8 mouse cellular contexts compared by ENCODE assay signal in the genomic region with DNA sequence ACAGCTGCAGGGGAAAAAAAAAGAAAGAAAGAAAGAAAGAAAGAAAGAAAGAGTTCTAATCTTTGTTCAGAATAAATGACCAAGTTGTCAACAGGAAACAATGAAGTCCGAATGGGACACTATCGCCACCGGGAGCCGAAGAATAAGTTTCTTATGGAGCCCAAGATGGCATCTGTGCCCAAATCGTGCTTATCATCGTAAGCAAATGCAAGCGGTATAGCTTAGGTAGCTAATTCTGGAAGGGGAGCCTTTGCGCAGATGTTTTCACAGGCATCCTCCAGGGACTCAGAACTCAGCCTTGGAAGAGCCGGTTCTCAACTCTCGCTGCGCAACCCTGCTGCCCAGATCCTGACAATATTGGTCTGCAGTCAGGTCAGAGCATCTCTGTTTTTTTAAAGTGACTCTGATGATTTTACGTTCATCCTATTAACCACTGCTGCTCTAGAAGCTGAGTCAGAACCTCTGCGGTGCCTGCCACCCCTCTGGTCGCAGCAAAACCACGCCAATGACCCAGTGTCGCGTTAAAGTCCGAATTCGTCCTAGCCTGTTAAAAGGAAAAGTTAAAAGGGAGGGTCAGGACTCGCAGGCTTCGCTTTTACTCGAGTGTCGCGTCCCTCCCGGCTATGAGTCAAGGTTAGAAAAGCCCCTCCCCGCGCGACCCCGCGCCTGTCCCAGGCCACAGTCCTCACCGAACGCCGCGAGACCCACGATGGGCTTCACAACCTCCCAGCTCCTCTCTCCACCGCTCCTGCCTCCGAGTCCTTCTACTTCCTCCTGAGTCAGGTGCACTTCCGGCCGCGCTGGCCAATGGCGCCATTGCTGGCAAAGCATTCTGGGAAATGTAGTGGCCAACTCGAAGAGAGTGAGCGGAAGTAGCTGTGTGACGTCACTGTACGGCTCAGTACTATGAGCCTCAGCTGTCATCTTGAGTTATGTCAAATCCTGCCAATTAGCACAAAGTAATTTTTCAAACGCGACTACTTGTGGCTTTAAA. TPM values are rescaled to one million over a fixed set of nuclear protein-coding genes. Genes with fewer than 3 reads are reported as not detected.
DNase-seq lines count a peak whose midpoint lies in the region; ATAC-seq and TF ChIP-seq lines count a peak whose summit lies in the region.

Gene Ttc1 (minus strand): TSS at position 776 of the 994 bp plus-strand sequence.

- in situ Hi-C loops in CH12.LX (cut with MboI; ENCODE audit: low pct_ligation_motif_present, low pct_unique_long_range_greater_than_20kb, low sequenced_read_pairs): no loop called here

- peak; percentile 98 for ATAC-seq in forebrain, embryonic 11.5 days (replicated peaks; ENCODE audit: low FRiP score)
- ATAC-seq in heart, embryonic 16.5 days (replicated peaks; ENCODE audit: extremely low read depth, insufficient read depth, low FRiP score): peak; percentile 99
- peak; percentile 99 for ATAC-seq in liver, embryonic 15.5 days (ENCODE audit: insufficient read depth)
- ATAC-seq in neural tube, embryonic 12.5 days (ENCODE audit: low FRiP score, low read depth): peak; percentile 100

- dilution Hi-C loops in CH12.LX (cut with MboI; ENCODE audit: extremely low pct_ligation_motif_present, extremely low pct_unique_long_range_greater_than_20kb, low sequenced_read_pairs): no loop called here

- DNase-seq in CH12.LX (ENCODE audit: extremely low read depth): peak; percentile 100
- peak; percentile 93 for DNase-seq in c-Kit-positive CD71-positive TER-119-negative erythroid progenitor cells, embryonic 14.5 days (ENCODE audit: low read depth)
- DNase-seq in forebrain, embryonic 11.5 days (ENCODE audit: low spot score): peak; percentile 95
- peak; percentile 98 to 99 for DNase-seq in kidney, postnatal 36 days
- DNase-seq in telencephalon, adult 2 months (ENCODE audit: low read depth, low spot score): peak; percentile 98

- peaks cover 24 to 28% of the 10 kb centered on the region in 2 experiments for H3K36me3 ChIP-seq in CH12.LX (replicated peaks in 1 of 2; ENCODE audit: control insufficient read depth in 1 of 2, insufficient read depth in 1 of 2, low read length in 1 of 2)
- H3K36me3 ChIP-seq in forebrain, embryonic 11.5 days (ENCODE audit: control insufficient read depth, insufficient read depth, low read length): peaks cover 3% of the 10 kb centered on the region; the same call in 1 of the 2 replicates
- H3K36me3 ChIP-seq in heart, embryonic 16.5 days (ENCODE audit: control insufficient read depth, insufficient read depth): peaks cover 16% of the 10 kb centered on the region
- H3K36me3 ChIP-seq in liver, embryonic 15.5 days (replicated peaks): peaks cover 28% of the 10 kb centered on the region
- H3K36me3 ChIP-seq in neural tube, embryonic 12.5 days: peaks cover 25% of the 10 kb centered on the region

- H3K9ac ChIP-seq in CH12.LX (ENCODE audit: insufficient read depth, low read depth): peak within 1 kb of the TSS; percentile 70
- peak within 1 kb of the TSS; percentile 73 for H3K9ac ChIP-seq in forebrain, embryonic 11.5 days (ENCODE audit: low read length)
- H3K9ac ChIP-seq in heart, embryonic 16.5 days (ENCODE audit: low read length): peak within 1 kb of the TSS; percentile 84
- peak within 1 kb of the TSS; percentile 82 for H3K9ac ChIP-seq in liver, embryonic 15.5 days
- H3K9ac ChIP-seq in neural tube, embryonic 12.5 days: peak within 1 kb of the TSS; percentile 75

- no peaks in the 10 kb centered on the region for H3K9me3 ChIP-seq in CH12.LX (replicated peaks; ENCODE audit: low read length)
- no peaks in the 10 kb centered on the region for H3K9me3 ChIP-seq in forebrain, embryonic 11.5 days (ENCODE audit: control insufficient read depth, low read length)
- no peaks in the 10 kb centered on the region for H3K9me3 ChIP-seq in heart, embryonic 16.5 days (replicated peaks; ENCODE audit: control insufficient read depth, low read length)
- H3K9me3 ChIP-seq in liver, embryonic 15.5 days (replicated peaks): no peaks in the 10 kb centered on the region
- no peaks in the 10 kb centered on the region for H3K9me3 ChIP-seq in neural tube, embryonic 12.5 days

- peak within 1 kb of the TSS; percentile 18 for H3K27ac ChIP-seq in CH12.LX (ENCODE audit: insufficient read depth, low read depth)
- no peak within 1 kb of the TSS for H3K27ac ChIP-seq in forebrain, embryonic 11.5 days (ENCODE audit: low read depth, low read length)
- H3K27ac ChIP-seq in heart, embryonic 16.5 days (ENCODE audit: low read length): peak within 1 kb of the TSS; percentile 74
- peak within 1 kb of the TSS; percentile 65 for H3K27ac ChIP-seq in liver, embryonic 15.5 days (replicated peaks)
- H3K27ac ChIP-seq in neural tube, embryonic 12.5 days: no peak within 1 kb of the TSS

- H3K27me3 ChIP-seq in CH12.LX (replicated peaks): peaks cover 3% of the 10 kb centered on the region
- H3K27me3 ChIP-seq in forebrain, embryonic 11.5 days (ENCODE audit: control insufficient read depth, insufficient read depth, low read length): no peaks in the 10 kb centered on the region
- no peaks in the 10 kb centered on the region for H3K27me3 ChIP-seq in heart, embryonic 16.5 days (ENCODE audit: control insufficient read depth, insufficient read depth, low read length)
- H3K27me3 ChIP-seq in liver, embryonic 15.5 days: no peaks in the 10 kb centered on the region
- H3K27me3 ChIP-seq in neural tube, embryonic 12.5 days (replicated peaks): no peaks in the 10 kb centered on the region

- no peak for TF ChIP-seq CTCF in CH12.LX (conservative IDR thresholded peaks at IDR 0.05 in 1 of 2, IDR thresholded peaks at IDR 0.05 in 1 of 2; ENCODE audit: low read depth in 2 of 2, low read length in 2 of 2)

- 4% methylated on average over 46 of the region's 47 CpGs for WGBS in forebrain, embryonic 11.5 days
- 2% methylated on average over 47 of the region's 47 CpGs for WGBS in heart, embryonic 16.5 days
- 2% methylated on average over 47 of the region's 47 CpGs for WGBS in liver, embryonic 15.5 days (ENCODE audit: insufficient replicate concordance)
- 4% methylated on average over 47 of the region's 47 CpGs for WGBS in neural tube, embryonic 12.5 days

- peaks cover 24% of the 10 kb centered on the region for H3K79me2 ChIP-seq in CH12.LX (replicated peaks; ENCODE audit: control insufficient read depth, extremely low read depth, insufficient read depth, poor library complexity, severe bottlenecking)

- H3K4me3 ChIP-seq in CH12.LX (replicated peaks in 1 of 3; ENCODE audit: low read depth in 2 of 3, low read length in 2 of 3, poor library complexity in 1 of 3): peak within 1 kb of the TSS; percentile 66 to 86 (median 76)
- H3K4me3 ChIP-seq in forebrain, embryonic 11.5 days (ENCODE audit: low read depth, low read length): peak within 1 kb of the TSS; percentile 74
- H3K4me3 ChIP-seq in heart, embryonic 16.5 days (ENCODE audit: low read length): peak within 1 kb of the TSS; percentile 78
- H3K4me3 ChIP-seq in liver, embryonic 15.5 days (replicated peaks): peak within 1 kb of the TSS; percentile 82
- H3K4me3 ChIP-seq in neural tube, embryonic 12.5 days: peak within 1 kb of the TSS; percentile 62

- no peak for TF ChIP-seq EP300 in CH12.LX (IDR thresholded peaks at IDR 0.05; ENCODE audit: low read length)

- peaks cover 4 to 23% of the 10 kb centered on the region in 2 experiments; a peak in 3 of 4 replicates for H3K4me1 ChIP-seq in CH12.LX (ENCODE audit: control insufficient read depth in 1 of 2, insufficient read depth in 2 of 2)
- H3K4me1 ChIP-seq in forebrain, embryonic 11.5 days (replicated peaks; ENCODE audit: control insufficient read depth, insufficient read depth, low read length): peaks cover 4% of the 10 kb centered on the region; the same call in 1 of the 2 replicates
- H3K4me1 ChIP-seq in heart, embryonic 16.5 days (ENCODE audit: control insufficient read depth, insufficient read depth, low read length): peaks cover 8% of the 10 kb centered on the region
- H3K4me1 ChIP-seq in liver, embryonic 15.5 days (replicated peaks): peaks cover 10% of the 10 kb centered on the region
- H3K4me1 ChIP-seq in neural tube, embryonic 12.5 days: peaks cover 9% of the 10 kb centered on the region

- peak; percentile 99 for TF ChIP-seq POLR2A in CH12.LX (IDR thresholded peaks at IDR 0.05; ENCODE audit: low read depth, low read length)

- no peak for TF ChIP-seq RAD21 in CH12.LX (IDR thresholded peaks at IDR 0.05; ENCODE audit: low read depth, low read length)

- peak within 1 kb of the TSS; percentile 84 for H3K4me2 ChIP-seq in CH12.LX (ENCODE audit: insufficient read depth, low read depth, poor library complexity, severe bottlenecking)
- peak within 1 kb of the TSS; percentile 89 for H3K4me2 ChIP-seq in forebrain, embryonic 11.5 days (ENCODE audit: low read depth, low read length, severe bottlenecking)
- H3K4me2 ChIP-seq in heart, embryonic 16.5 days (ENCODE audit: low read depth, low read length): peak within 1 kb of the TSS; percentile 98
- peak within 1 kb of the TSS; percentile 89 for H3K4me2 ChIP-seq in liver, embryonic 15.5 days
- H3K4me2 ChIP-seq in neural tube, embryonic 12.5 days (replicated peaks): peak within 1 kb of the TSS; percentile 78

TF ChIP-seq in CH12.LX, 34 proteins besides CTCF, POLR2A, EP300 and RAD21 (continues in another document):
- TF ChIP-seq RCOR1 (conservative IDR thresholded peaks at IDR 0.05; ENCODE audit: low read depth, low read length): 0 out of 2 replicates have a peak, but pooled peaks have one; percentile 2
- TF ChIP-seq IRF4 (IDR thresholded peaks at IDR 0.05; ENCODE audit: low read depth, low read length): peak; percentile 63
- TF ChIP-seq TCF12 (IDR thresholded peaks at IDR 0.05; ENCODE audit: low read depth, low read length): peak; percentile 89
- TF ChIP-seq ZNF384 (IDR thresholded peaks at IDR 0.05; ENCODE audit: low read depth, low read length): no peak
- TF ChIP-seq CHD2 (IDR thresholded peaks at IDR 0.05; ENCODE audit: low read length): peak; percentile 93
- TF ChIP-seq SMC3 (IDR thresholded peaks at IDR 0.05; ENCODE audit: low read depth, low read length): no peak
- no peak for TF ChIP-seq MYC (IDR thresholded peaks at IDR 0.05; ENCODE audit: low read depth, low read length)
- peak; percentile 81 for TF ChIP-seq JUN (IDR thresholded peaks at IDR 0.05; ENCODE audit: insufficient read depth, low read depth, low read length)
- TF ChIP-seq ETS1 (conservative IDR thresholded peaks at IDR 0.05; ENCODE audit: low read depth, low read length): no peak; the same call in 1 of the 2 replicates
- TF ChIP-seq ZC3H11A (IDR thresholded peaks at IDR 0.05; ENCODE audit: low read depth, low read length): no peak
- peak; percentile 97 for TF ChIP-seq KAT2A (IDR thresholded peaks at IDR 0.05; ENCODE audit: insufficient replicate concordance, low read length)

RNA-seq across cellular contexts. Expression of gene Ttc1, which starts in this region (rescaled TPM):
- total RNA-seq in CH12.LX (2012; rRNA removed) (74.8 and 93.4 TPM in 2 replicates), CH12.LX (2014; rRNA removed) (138 and 159 TPM in 2 replicates)
- polyA plus RNA-seq in CH12.LX (2012; ENCODE audit: insufficient read length, low read depth): 100 and 114 TPM in 2 replicates
- 75.1 and 78.5 TPM in 2 replicates for polyA plus RNA-seq in forebrain, embryonic 11.5 days (2014; fragmentation: Nextera tagmentation; extraction: Ambion mirVana)
- 50.1 and 54.9 TPM in 2 replicates for polyA plus RNA-seq in heart, embryonic 16.5 days (2015; fragmentation: Nextera tagmentation; extraction: Ambion mirVana)
- polyA plus RNA-seq in liver, embryonic 15.5 days (2015; fragmentation: Nextera tagmentation; extraction: Ambion mirVana): 24.6 and 29.5 TPM in 2 replicates
- 80.7 and 92.9 TPM in 2 replicates for polyA plus RNA-seq in neural tube, embryonic 12.5 days (2016; fragmentation: Nextera tagmentation; extraction: Ambion mirVana)

Comparison
In these comparisons a context has a peak if more than half of its experiments do, and no peak if none do; other contexts are left out.
1. H3K27ac ChIP-seq: peak in CH12.LX (single experiment), heart, embryonic 16.5 days (single experiment) and liver, embryonic 15.5 days (single experiment); none in forebrain, embryonic 11.5 days (single experiment) and neural tube, embryonic 12.5 days (single experiment).
2. Peak in every context shown above with its lines, with median percentiles within 50 percentile points of each other: DNase-seq, H3K4me2 ChIP-seq, H3K4me3 ChIP-seq, H3K9ac ChIP-seq and ATAC-seq.